Mouse (Mus musculus) kidney, embryonic 16.5 days (tissue): ENCODE data around the gene Kcnn4. TPM values are rescaled to one million over a fixed set of nuclear protein-coding genes. Genes with fewer than 3 reads are reported as not detected.

ENCODE experiments used
- ATAC-seq: fragments of 200-750 bp; cut with Nextera tagmentation; 2 replicates; pipeline ENCODE4 v1.8.0; 2017; ENCODE audit warnings: moderate TSS enrichment; ENCODE audit not compliant: low FRiP score, low TSS enrichment
- H3K27ac ChIP-seq: fragments of 300-500 bp; sonication (generic); 2 replicates; pipeline ENCODE4 v1.5.1; 2014; ENCODE audit warnings: low read length
- H3K27me3 ChIP-seq: fragments of 300-500 bp; sonication (generic); 2 replicates; pipeline ENCODE4 v1.6.1; 2014; ENCODE audit warnings: low read length, control low read depth, mixed read lengths; ENCODE audit not compliant: insufficient read depth
- H3K36me3 ChIP-seq: fragments of 300-500 bp; sonication (generic); 2 replicates; pipeline ENCODE4 v1.6.1; 2014; ENCODE audit warnings: low read length, control low read depth, mixed read lengths; ENCODE audit not compliant: insufficient read depth
- H3K4me1 ChIP-seq: fragments of 300-500 bp; sonication (generic); 2 replicates; pipeline ENCODE4 v1.6.1; 2014; ENCODE audit warnings: low read length, control low read depth, mixed read lengths; ENCODE audit not compliant: insufficient read depth
- H3K4me2 ChIP-seq: fragments of 300-500 bp; sonication (generic); replicated peaks from 2 replicates; pipeline ENCODE4 v1.6.1; 2014; ENCODE audit warnings: low read depth, low read length
- H3K4me3 ChIP-seq: fragments of 300-500 bp; sonication (generic); 2 replicates; pipeline ENCODE4 v1.5.1; 2014; ENCODE audit warnings: mild to moderate bottlenecking, low read length
- H3K9ac ChIP-seq: fragments of 300-500 bp; sonication (generic); replicated peaks from 2 replicates; pipeline ENCODE4 v1.6.1; 2014; ENCODE audit warnings: low read length
- H3K9me3 ChIP-seq: fragments of 300-500 bp; sonication (generic); 2 replicates; pipeline ENCODE4 v1.6.1; 2016; ENCODE audit warnings: low read length, control low read depth
- WGBS: fragments of 180-500 bp; shearing (Covaris S2); extraction: QIAGEN DNeasy Blood & Tissue Kit; methylation state at CpG from one replicate; pipeline ENCODE4 v1.1.7; 2014; 5-methylcytosine and 5-hydroxymethylcytosine counted together
- polyA plus RNA-seq: library from polyadenylated mRNA; unstranded; fragments of >200 nt; fragmentation: Nextera tagmentation; extraction: Ambion mirVana; gene quantifications from 2 replicates; pipeline ENCODE4 v1.2.1, GENCODE M21; 2015

Kcnn4 gene
- polyA plus RNA-seq, 1 experiment from 2014 or later: 4.4 TPM

DNA sequence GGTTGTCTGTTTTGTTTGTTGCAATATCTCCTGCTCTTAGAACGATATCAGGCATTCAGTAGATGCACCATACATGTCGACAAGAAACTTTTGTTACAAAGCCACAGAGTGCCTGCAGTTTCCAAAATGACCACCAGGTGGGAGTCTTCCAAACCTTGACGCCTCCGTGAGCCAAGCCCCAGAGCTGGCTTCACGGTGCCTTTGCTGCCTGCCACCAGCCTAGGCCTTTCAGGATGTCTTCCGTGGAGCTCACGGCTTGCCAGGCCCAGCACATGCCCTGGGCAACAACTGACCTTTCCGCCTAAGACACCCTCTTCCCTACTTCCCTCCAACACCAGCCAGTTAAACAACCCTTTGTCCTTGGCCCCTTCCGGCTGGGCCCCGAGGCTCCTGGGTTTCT is 5.2 kb upstream of the Kcnn4 start:
- 20% methylated on average over 10 of the region's 10 CpGs for WGBS
- Histone ChIP-seq H3K27ac (no peak overlapping the region), H3K36me3 (no peaks in the 10 kb centered on the region), H3K9me3 (no peaks in the 10 kb centered on the region), H3K4me1 (no peaks in the 10 kb centered on the region), H3K4me3 (no peak overlapping the region), H3K9ac (no peak overlapping the region), H3K27me3 (no peaks in the 10 kb centered on the region), H3K4me2 (no peak overlapping the region)
- peak; percentile 76 for ATAC-seq

DNA sequence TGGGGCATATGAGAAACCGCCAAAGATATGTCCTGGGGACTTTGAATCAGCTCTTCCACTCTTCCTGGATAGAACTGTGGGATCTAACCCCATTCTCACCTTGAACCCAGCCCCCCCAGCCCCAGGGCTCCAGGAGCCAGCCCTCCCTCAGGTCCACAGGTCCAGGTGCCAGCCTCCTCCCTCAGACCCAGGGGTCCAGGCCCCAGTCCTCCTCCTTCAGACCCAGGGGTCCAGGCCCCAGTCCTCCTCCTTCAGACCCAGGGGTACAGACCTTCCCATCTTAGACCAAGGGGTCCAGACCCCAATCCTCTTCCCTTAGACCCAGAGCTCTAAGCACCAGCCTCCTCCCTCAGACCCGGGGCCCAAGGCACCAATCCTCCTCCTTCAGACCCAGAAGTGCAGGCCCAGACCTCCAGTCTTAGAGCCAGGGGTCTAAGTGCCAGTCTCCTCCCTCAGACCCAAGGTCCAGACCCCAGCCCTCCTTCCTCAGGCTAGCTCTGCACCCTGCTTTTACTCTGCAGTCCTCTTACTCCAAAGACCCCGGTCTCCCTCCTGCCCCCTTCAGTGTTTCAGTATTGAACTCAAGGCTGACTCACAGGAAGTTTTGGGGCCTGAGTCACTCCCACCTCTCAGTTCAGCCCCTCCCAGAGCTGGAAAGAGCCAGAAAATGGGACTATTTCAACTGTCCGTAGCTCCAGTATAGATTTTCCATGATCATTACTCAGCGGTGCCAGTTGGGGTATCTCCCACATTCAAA is 4.6 kb upstream of the Kcnn4 start:
- ATAC-seq: peak; percentile 20; the same call in 1 of the 2 replicates
- Histone ChIP-seq H3K27me3 (no peaks in the 10 kb centered on the region), H3K9me3 (no peaks in the 10 kb centered on the region), H3K4me3 (no peak overlapping the region), H3K9ac (no peak overlapping the region), H3K36me3 (no peaks in the 10 kb centered on the region), H3K4me1 (0 out of 2 replicates have a peak, but pooled peaks cover 4% of the 10 kb centered on the region), H3K27ac (no peak overlapping the region), H3K4me2 (no peak overlapping the region)
- 75% methylated on average over 5 of the region's 5 CpGs for WGBS

DNA sequence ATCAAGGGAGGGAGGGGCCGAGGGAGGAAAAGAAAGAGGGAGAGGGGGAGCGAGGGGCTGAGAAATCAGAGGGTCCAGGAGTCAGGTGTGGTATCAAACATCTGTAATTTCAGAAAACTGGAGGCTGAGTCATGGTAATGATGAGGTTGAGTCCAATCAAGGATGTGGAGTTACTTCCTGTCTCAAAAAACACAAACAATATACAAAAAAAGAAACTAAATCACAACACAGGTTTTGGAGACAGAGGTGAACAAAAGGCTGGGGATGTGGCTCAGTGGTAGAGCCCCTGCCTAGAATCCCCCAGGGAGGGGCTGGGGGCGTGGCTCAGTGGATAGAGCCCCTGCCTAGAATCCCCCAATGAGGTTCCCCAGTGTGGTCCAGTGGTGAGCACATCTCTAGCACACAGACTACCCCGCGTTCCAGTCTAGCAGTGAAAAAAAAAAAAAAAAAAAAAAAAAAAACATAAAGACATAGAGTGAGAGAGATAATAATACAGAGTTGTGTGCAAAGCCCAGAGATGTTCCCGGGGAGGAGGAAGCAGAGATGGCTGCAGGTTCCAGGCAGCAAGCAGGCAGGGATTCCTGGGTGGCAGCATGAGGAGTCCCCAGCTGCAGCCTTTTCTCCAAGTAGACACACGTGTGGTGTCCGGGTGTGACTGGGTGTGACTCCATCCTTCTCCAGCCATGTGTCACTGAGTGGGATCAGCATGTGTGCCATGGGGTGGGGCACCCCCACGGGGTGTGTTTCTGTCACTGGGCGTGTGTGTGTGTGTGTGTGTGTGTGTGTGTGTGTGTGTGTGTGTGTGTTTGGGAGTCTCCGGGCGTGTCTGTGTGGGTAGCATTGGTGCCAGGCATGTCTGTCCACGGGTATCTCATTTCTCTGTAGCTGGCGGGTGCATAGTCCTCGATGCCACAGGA is 3.1 kb upstream of the Kcnn4 start:
- Histone ChIP-seq H3K27ac (no peak overlapping the region), H3K9ac (no peak overlapping the region), H3K9me3 (no peaks in the 10 kb centered on the region), H3K4me2 (no peak overlapping the region), H3K4me3 (no peak overlapping the region), H3K36me3 (no peaks in the 10 kb centered on the region), H3K4me1 (0 out of 2 replicates have a peak, but pooled peaks cover 4% of the 10 kb centered on the region), H3K27me3 (no peaks in the 10 kb centered on the region)
- 71% methylated on average over 15 of the region's 15 CpGs for WGBS
- ATAC-seq: no peak

DNA sequence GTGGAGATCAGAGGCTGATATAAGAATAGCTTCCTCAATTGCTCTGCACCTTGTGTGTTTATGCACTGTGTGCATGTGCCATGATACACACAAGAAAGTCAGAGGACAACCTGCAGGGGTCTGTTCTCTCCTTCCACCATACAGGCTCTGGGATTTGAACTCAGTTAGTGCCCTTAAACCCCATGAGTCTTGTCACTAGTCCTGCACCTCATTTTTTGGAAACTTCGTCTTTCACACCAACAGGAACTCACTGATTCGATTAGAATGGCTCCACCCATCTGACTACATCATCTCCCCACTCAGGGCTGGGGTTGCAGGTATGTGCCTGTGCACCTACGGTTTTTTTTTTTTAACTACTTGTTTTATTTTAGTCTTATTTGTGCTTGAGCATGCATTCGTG is 1.8 kb upstream of the Kcnn4 start:
- Histone ChIP-seq H3K4me3 (no peak overlapping the region), H3K4me2 (no peak overlapping the region), H3K4me1 (peaks cover 11% of the 10 kb centered on the region; the same call in 1 of the 2 replicates), H3K9ac (no peak overlapping the region), H3K9me3 (no peaks in the 10 kb centered on the region), H3K27ac (no peak overlapping the region), H3K36me3 (no peaks in the 10 kb centered on the region), H3K27me3 (no peaks in the 10 kb centered on the region)
- WGBS: 65% methylated on average over 4 of the region's 4 CpGs
- ATAC-seq: no peak

DNA sequence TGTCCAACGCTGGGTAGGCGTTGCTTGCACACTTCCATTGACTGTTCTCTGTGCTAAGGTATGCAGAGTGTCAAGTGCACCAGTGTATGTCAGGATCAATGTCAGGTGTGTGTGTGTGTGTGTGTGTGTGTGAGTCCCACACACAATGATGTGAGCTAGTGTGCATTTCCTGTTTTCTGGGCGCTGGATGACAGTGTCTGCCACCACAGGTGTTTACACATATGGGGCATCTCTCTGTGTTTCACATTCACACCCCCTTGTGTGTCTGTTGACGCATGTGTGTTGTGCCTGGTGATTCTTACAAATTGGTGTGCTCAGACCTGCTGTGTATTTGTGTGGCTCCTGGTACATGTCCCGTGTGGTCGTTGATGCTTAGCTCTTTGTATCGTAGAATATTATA is 1.1 kb upstream of the Kcnn4 start:
- 87% methylated on average over 7 of the region's 7 CpGs for WGBS
- ATAC-seq: no peak

DNA sequence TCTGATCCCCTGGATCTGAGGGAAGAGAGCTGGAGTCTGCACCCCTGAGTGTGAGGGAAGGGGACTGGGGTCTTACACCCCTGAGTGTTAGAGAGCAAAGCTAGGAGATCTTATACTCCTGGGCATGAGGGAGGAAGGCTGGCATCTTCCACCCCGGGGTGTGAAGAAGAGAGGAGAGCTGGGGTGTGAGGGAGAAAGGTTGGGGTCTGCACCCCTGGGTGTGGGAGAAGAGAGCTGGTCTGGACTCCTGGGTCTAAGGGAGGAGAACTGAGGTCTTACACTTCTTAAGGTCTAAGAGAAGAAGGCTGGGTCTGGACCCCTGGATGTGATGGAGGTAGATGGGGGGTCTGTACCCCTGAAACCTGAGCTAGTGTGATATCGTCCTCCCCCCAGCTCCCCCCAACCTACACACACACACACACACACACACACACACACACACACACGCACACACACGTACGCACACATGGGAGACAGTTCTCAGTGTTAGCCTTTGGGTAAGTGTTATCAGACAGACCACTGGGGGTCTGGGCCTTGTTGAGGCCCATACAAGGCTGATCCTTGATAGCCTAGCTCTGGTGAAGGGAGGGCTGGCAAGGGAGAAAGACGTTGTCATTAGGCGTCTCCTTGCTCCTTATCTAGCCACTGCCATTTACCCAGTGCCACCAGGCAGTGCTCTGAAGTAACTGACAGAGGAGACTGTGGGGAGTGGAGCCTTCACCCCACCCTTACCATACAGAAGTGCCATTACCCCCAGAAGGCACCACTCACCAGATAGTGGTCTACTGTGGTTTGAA is 1.1 kb downstream of the Kcnn4 start:
- Histone ChIP-seq H3K4me3 (no peak overlapping the region), H3K9me3 (no peaks in the 10 kb centered on the region), H3K4me1 (peaks cover 16% of the 10 kb centered on the region; the same call in 1 of the 2 replicates), H3K27me3 (no peaks in the 10 kb centered on the region), H3K9ac (peak overlapping the region; percentile 24; the same call in 1 of the 2 replicates), H3K36me3 (no peaks in the 10 kb centered on the region), H3K27ac (no peak overlapping the region), H3K4me2 (no peak overlapping the region)
- no peak; the same call in 1 of the 2 replicates for ATAC-seq
- 83% methylated on average over 6 of the region's 7 CpGs for WGBS

More for the DNA sequence above, 1.1 kb upstream of the Kcnn4 start:
- no peaks in the 10 kb centered on the region for H3K9me3 ChIP-seq
- H3K27me3 ChIP-seq: no peaks in the 10 kb centered on the region
- H3K27ac ChIP-seq: no peak overlapping the region
- no peak overlapping the region for H3K4me3 ChIP-seq
- no peak overlapping the region for H3K9ac ChIP-seq
- H3K36me3 ChIP-seq: no peaks in the 10 kb centered on the region
- no peak overlapping the region for H3K4me2 ChIP-seq
- H3K4me1 ChIP-seq: peaks cover 16% of the 10 kb centered on the region; the same call in 1 of the 2 replicates

DNA sequence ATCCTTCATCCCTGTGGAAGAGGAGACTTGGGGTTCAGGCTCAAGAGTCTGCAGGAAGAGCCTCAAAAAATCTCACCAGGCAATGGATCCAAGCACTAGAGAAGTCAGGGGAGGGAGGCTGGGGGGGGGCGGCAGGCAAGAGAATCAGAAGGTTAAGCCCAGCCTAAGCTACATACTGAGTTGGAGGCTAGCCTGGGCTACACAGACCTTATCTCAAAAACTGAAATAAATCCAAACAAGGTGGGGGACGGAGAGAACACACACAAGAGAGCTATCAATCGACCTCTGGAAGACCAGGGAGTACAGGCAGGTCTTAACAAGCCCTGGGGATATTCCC is 1.7 kb downstream of the Kcnn4 start:
- H3K4me1 ChIP-seq: peaks cover 17% of the 10 kb centered on the region; the same call in 1 of the 2 replicates
- H3K27me3 ChIP-seq: no peaks in the 10 kb centered on the region
- no peak for ATAC-seq
- no peaks in the 10 kb centered on the region for H3K36me3 ChIP-seq
- no peak overlapping the region for H3K4me3 ChIP-seq
- WGBS: 62% methylated on average over 3 of the region's 3 CpGs
- no peaks in the 10 kb centered on the region for H3K9me3 ChIP-seq
- no peak overlapping the region for H3K27ac ChIP-seq
- H3K9ac ChIP-seq: no peak overlapping the region
- no peak overlapping the region for H3K4me2 ChIP-seq

DNA sequence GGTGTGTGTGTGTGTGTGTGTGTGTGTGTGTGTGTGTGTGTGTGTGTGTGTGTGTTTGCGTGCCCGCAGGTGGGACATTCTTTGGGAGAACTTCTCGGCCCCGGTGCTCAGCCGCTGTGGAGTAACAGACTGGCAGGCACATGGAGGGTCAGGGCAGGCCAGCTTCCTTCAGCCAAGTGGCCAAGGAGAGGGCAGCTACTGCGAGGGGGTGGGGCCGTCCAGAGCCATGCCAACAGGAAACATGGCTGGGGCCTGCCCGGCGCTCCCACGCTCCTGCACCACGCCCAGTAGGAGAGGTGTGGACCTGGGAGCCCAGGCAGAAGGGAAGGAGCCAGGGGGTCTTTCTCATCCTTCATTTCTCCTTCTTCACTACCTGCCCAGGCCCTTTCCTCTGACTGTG is 2.2 kb downstream of the Kcnn4 start:
- H3K27ac ChIP-seq: 0 out of 2 replicates have a peak overlapping the region, but pooled peaks have one; percentile 51
- WGBS: 59% methylated on average over 11 of the region's 11 CpGs

DNA sequence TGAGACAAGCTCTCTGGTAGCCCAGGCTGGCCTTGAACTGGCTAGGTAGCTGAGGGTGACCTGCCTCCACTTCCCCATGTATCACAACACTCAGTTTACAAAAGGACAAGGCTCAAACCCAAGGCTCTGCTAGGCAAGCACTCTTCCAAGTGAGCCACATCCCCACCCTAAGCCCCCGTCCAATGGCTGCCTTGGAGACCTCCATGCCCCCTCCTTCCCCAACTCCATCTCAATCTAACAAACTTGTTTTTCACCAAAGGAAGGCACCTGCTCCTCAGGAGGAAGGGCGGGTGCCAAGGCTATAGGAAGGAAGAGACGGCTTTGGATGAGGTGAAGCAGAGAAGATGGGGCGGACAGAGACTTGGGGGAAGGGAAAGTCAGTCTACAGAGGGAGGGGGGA is 2.7 kb downstream of the Kcnn4 start:
- H3K27ac ChIP-seq: peak overlapping the region; percentile 51; the same call in 1 of the 2 replicates
- H3K36me3 ChIP-seq: no peaks in the 10 kb centered on the region
- WGBS: 77% methylated on average over 3 of the region's 4 CpGs
- H3K27me3 ChIP-seq: no peaks in the 10 kb centered on the region
- H3K4me1 ChIP-seq: peaks cover 25% of the 10 kb centered on the region
- H3K4me2 ChIP-seq: no peak overlapping the region
- H3K9me3 ChIP-seq: no peaks in the 10 kb centered on the region
- ATAC-seq: no peak
- H3K9ac ChIP-seq: no peak overlapping the region
- H3K4me3 ChIP-seq: no peak overlapping the region

More for the DNA sequence above, 2.2 kb downstream of the Kcnn4 start:
- Histone ChIP-seq H3K4me1 (peaks cover 22% of the 10 kb centered on the region), H3K4me2 (no peak overlapping the region), H3K27me3 (no peaks in the 10 kb centered on the region), H3K4me3 (no peak overlapping the region), H3K9ac (no peak overlapping the region), H3K9me3 (no peaks in the 10 kb centered on the region), H3K36me3 (no peaks in the 10 kb centered on the region)
- ATAC-seq: no peak
